Mouse (Mus musculus) E14TG2a.4 (cell line): Measurements from ENCODE around the gene Txndc12.
A peak's percentile ranks its signal among the peaks of the same experiment; 100 is the strongest.

Source experiments
- H3K27me3 ChIP-seq: 2 replicates; pipeline ENCODE4 v1.6.1; 2014; ENCODE audit warnings: low read length, control low read depth; ENCODE audit not compliant: insufficient read depth
- H3K36me3 ChIP-seq: 2 replicates; pipeline ENCODE4 v1.6.1; 2014; ENCODE audit warnings: low read length, control low read depth; ENCODE audit not compliant: insufficient read depth
- H3K4me1 ChIP-seq: replicated peaks from 2 replicates; pipeline ENCODE4 v1.6.1; 2014; ENCODE audit warnings: low read depth, low read length, control low read depth
- H3K4me3 ChIP-seq: replicated peaks from 2 replicates; pipeline ENCODE4 v1.5.1; 2014; ENCODE audit warnings: mild to moderate bottlenecking, low read length
- H3K9me3 ChIP-seq: 2 replicates; pipeline ENCODE4 v1.6.1; 2014; ENCODE audit warnings: low read length, control low read depth
- CTCF ChIP-seq: conservative IDR thresholded peaks from 2 replicates; pipeline ENCODE4 v1.5.1; 2014; ENCODE audit warnings: low read length
- NANOG ChIP-seq: IDR thresholded peaks from 2 replicates; pipeline ENCODE4 v1.6.1; 2014; ENCODE audit warnings: borderline replicate concordance, low read length, mixed read lengths
- POU5F1 ChIP-seq: IDR thresholded peaks from 2 replicates; pipeline ENCODE4 v1.6.1; 2014; ENCODE audit warnings: low read length, borderline replicate concordance

The Txndc12 gene

DNA sequence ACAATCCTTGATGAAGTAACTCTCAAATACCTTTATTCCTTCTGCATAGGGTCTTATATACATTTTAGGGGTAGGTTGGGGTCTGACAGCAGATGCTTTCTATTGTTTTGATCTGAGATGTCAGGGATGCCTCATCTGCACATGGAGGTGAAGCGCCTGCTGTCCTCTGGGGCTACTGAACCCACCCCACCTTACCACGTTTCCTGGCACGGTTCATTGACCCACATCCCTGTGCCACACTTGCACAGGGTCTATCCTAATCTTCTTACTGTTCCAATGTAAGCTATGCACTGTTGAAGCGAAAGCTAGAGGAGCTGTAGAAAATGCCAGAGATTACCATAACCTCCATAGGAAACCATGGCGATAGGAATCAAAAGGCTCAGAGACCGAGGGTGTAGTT is 22.9 kb upstream of the Txndc12 start:
- Histone ChIP-seq H3K36me3 (peaks cover 6% of the 10 kb centered on the region; the same call in 1 of the 2 replicates), H3K27me3 (no peaks in the 10 kb centered on the region), H3K4me3 (no peak overlapping the region), H3K9me3 (no peaks in the 10 kb centered on the region), H3K4me1 (peaks cover 8% of the 10 kb centered on the region; the same call in 1 of the 2 replicates)
- TF ChIP-seq CTCF, result no peak
- no peak for TF ChIP-seq NANOG
- TF ChIP-seq POU5F1, result no peak

GRCm38 (mm10) chr4:108825677-108826076 is 8.7 kb upstream of the Txndc12 start:
- TF ChIP-seq POU5F1 (no peak), CTCF (no peak), NANOG (no peak)
- Histone ChIP-seq H3K27me3 (no peaks in the 10 kb centered on the region), H3K4me3 (no peak overlapping the region), H3K4me1 (peaks cover under 1% of the 10 kb centered on the region), H3K9me3 (no peaks in the 10 kb centered on the region), H3K36me3 (peaks cover 93% of the 10 kb centered on the region)

DNA sequence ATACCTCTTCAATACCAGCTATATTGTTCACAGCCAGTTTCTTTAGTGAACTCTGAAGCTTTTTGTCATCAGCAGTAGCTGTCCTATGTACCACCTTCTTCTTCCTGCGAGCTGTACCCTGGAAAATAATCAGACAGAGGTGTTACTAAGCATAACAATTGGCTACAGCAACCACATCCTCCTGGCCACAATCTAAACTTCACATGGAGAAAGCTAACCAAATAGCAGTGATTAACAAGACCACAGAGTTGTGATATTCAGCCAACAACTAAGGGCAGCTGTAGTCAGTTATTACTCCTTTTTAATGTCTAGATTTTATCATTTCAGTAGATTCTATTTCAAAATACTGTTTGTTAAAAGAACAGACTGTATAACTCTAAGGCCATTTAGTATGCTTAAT is 8.3 kb upstream of the Txndc12 start:
- TF ChIP-seq CTCF, result no peak
- no peak for TF ChIP-seq NANOG
- TF ChIP-seq POU5F1, result no peak
- H3K36me3 ChIP-seq, result peaks cover 89% of the 10 kb centered on the region
- no peaks in the 10 kb centered on the region for H3K9me3 ChIP-seq
- H3K4me3 ChIP-seq, result no peak overlapping the region
- H3K4me1 ChIP-seq, result peaks cover 5% of the 10 kb centered on the region
- H3K27me3 ChIP-seq, result no peaks in the 10 kb centered on the region

- TF ChIP-seq NANOG, result no peak
- TF ChIP-seq POU5F1, result no peak
- TF ChIP-seq CTCF, result no peak
- H3K4me1 ChIP-seq, result peaks cover 11% of the 10 kb centered on the region
- no peaks in the 10 kb centered on the region for H3K27me3 ChIP-seq
- H3K9me3 ChIP-seq, result no peaks in the 10 kb centered on the region
- H3K36me3 ChIP-seq, result peaks cover 84% of the 10 kb centered on the region
- H3K4me3 ChIP-seq, result no peak overlapping the region
Observed at GRCm38 (mm10) chr4:108826643-108827042, 7.8 kb upstream of the Txndc12 start.

- Histone ChIP-seq H3K36me3 (peaks cover 46% of the 10 kb centered on the region), H3K4me3 (no peak overlapping the region), H3K27me3 (no peaks in the 10 kb centered on the region), H3K4me1 (peaks cover 25% of the 10 kb centered on the region), H3K9me3 (no peaks in the 10 kb centered on the region)
- TF ChIP-seq NANOG (no peak), POU5F1 (no peak), CTCF (no peak)
Observed at GRCm38 (mm10) chr4:108830698-108831097, 3.7 kb upstream of the Txndc12 start.

GRCm38 (mm10) chr4:108832916-108833827 is 1.2 kb upstream of the Txndc12 start, which contains the start of gene Btf3l4:
Gene Btf3l4 (minus strand): TSS chr4:108833614.
- TF ChIP-seq POU5F1 (no peak), NANOG (no peak), CTCF (no peak)
- Histone ChIP-seq H3K4me3 (peak within 1 kb of the TSS; percentile 85), H3K4me1 (peaks cover 43% of the 10 kb centered on the region), H3K36me3 (peaks cover 27% of the 10 kb centered on the region), H3K9me3 (no peaks in the 10 kb centered on the region), H3K27me3 (no peaks in the 10 kb centered on the region)

- peaks cover 26% of the 10 kb centered on the region for H3K36me3 ChIP-seq
- no peak for TF ChIP-seq CTCF
- TF ChIP-seq POU5F1, result no peak
- TF ChIP-seq NANOG, result no peak
- peaks cover 47% of the 10 kb centered on the region for H3K4me1 ChIP-seq
- no peaks in the 10 kb centered on the region for H3K9me3 ChIP-seq
- peak overlapping the region; percentile 85 for H3K4me3 ChIP-seq
- H3K27me3 ChIP-seq, result no peaks in the 10 kb centered on the region
Observed at GRCm38 (mm10) chr4:108833828-108834114, 630 bp upstream of the Txndc12 start.

DNA sequence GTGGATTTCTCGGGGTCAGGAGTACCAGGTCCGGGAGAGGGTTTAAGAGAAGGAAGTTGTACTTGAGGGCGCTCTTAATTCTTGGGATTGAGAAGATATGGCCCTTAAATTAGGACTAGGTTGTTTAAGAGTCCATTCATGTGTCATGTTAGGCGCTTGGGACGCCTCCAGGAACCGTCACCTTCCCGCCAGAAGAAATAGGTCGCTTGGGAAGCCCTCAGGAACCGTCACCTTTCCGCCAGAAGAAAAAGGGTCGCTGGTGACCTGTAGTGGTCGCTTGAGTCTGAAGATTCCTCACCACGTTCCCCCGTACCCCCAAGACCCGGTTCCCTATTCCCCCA is 540 bp downstream of the Txndc12 start:
- Histone ChIP-seq H3K9me3 (no peaks in the 10 kb centered on the region), H3K27me3 (no peaks in the 10 kb centered on the region), H3K4me1 (peaks cover 47% of the 10 kb centered on the region), H3K36me3 (peaks cover 15% of the 10 kb centered on the region), H3K4me3 (peak overlapping the region; percentile 85)
- no peak for TF ChIP-seq POU5F1
- no peak for TF ChIP-seq CTCF
- TF ChIP-seq NANOG, result no peak

- Histone ChIP-seq H3K4me1 (peaks cover 51% of the 10 kb centered on the region), H3K4me3 (peak overlapping the region; percentile 85), H3K36me3 (peaks cover 9% of the 10 kb centered on the region), H3K27me3 (no peaks in the 10 kb centered on the region), H3K9me3 (no peaks in the 10 kb centered on the region)
- TF ChIP-seq CTCF (no peak), NANOG (no peak)
Observed at GRCm38 (mm10) chr4:108835496-108835895, 1.1 kb downstream of the Txndc12 start.
